Mouse (Mus musculus) urinary bladder, adult 18-20 months (tissue): ENCODE results near the gene Ghr.

Source experiments
- DNase-seq, 2 experiments: peaks; one replicate each; pipeline ENCODE4 v3.0.0; 2022; ENCODE audit warnings: low spot score in 2 of 2, mixed read lengths in 2 of 2

Gene Ghr

GRCm38 (mm10) chr15:3582807-3583636, at the start of gene Ghr:
TSS of gene Ghr (minus strand) at chr15:3583492.
- DNase-seq: peak; percentile 77 to 82

GRCm38 (mm10) chr15:3622746-3623145, 39.5 kb upstream of the Ghr start:
- DNase-seq: no peak

GRCm38 (mm10) chr15:3620368-3620767, 37.1 kb upstream of the Ghr start:
- no peak for DNase-seq

- DNase-seq: no peak
Measured at GRCm38 (mm10) chr15:3618311-3618710, 35.0 kb upstream of the Ghr start.

GRCm38 (mm10) chr15:3611961-3612360, 28.7 kb upstream of the Ghr start:
- DNase-seq: no peak

- DNase-seq: no peak
Measured at GRCm38 (mm10) chr15:3607951-3608350, 24.7 kb upstream of the Ghr start.

GRCm38 (mm10) chr15:3602098-3602486, 18.8 kb upstream of the Ghr start:
- DNase-seq: no peak

GRCm38 (mm10) chr15:3601422-3602097, 18.3 kb upstream of the Ghr start:
- DNase-seq: no peak

GRCm38 (mm10) chr15:3587879-3588278, 4.6 kb upstream of the Ghr start:
- DNase-seq: no peak

- no peak for DNase-seq
Measured at GRCm38 (mm10) chr15:3584361-3584760, 1.1 kb upstream of the Ghr start.

GRCm38 (mm10) chr15:3581861-3582806, 1.2 kb downstream of the Ghr start:
- peak; percentile 36 to 53 for DNase-seq

GRCm38 (mm10) chr15:3581337-3581736, 2.0 kb downstream of the Ghr start:
- no peak for DNase-seq

- no peak for DNase-seq
Measured at GRCm38 (mm10) chr15:3580216-3580615, 3.1 kb downstream of the Ghr start.

- no peak for DNase-seq
Measured at GRCm38 (mm10) chr15:3578286-3578980, 4.9 kb downstream of the Ghr start.

- no peak for DNase-seq
Measured at GRCm38 (mm10) chr15:3569178-3569903, 14.0 kb downstream of the Ghr start.

GRCm38 (mm10) chr15:3564570-3564969, 18.7 kb downstream of the Ghr start:
- DNase-seq: no peak

- no peak for DNase-seq
Measured at GRCm38 (mm10) chr15:3563929-3564516, 19.3 kb downstream of the Ghr start.

- DNase-seq: no peak
Measured at GRCm38 (mm10) chr15:3563473-3563872, 19.8 kb downstream of the Ghr start.

GRCm38 (mm10) chr15:3558524-3558923, 24.8 kb downstream of the Ghr start:
- no peak for DNase-seq

GRCm38 (mm10) chr15:3544289-3544688, 39.0 kb downstream of the Ghr start:
- no peak for DNase-seq
